Mouse (Mus musculus) right cerebral cortex, postnatal 36 days (tissue): Measurements from ENCODE around the gene Gabrr3.
A peak's percentile ranks its signal among the peaks of the same experiment; 100 is the strongest.

ENCODE experiments used
- DNase-seq, 2 experiments: peaks; one replicate each; pipeline ENCODE4 v3.0.0; 2022; ENCODE audit warnings: low spot score in 2 of 2, mixed read lengths in 1 of 2

Gene Gabrr3

GRCm38 (mm10) chr16:59469846-59470245 lies 62.7 kb downstream of the Gabrr3 start:
- no peak for DNase-seq

GRCm38 (mm10) chr16:59471637-59472278 lies 64.6 kb downstream of the Gabrr3 start, which contains the start of gene Riox2:
Gene Riox2 (plus strand): TSS chr16:59471775.
- peak; percentile 43 to 69 for DNase-seq

- DNase-seq: no peak
Observed at GRCm38 (mm10) chr16:59472546-59472945, 65.4 kb downstream of the Gabrr3 start.

GRCm38 (mm10) chr16:59474788-59475187 lies 67.7 kb downstream of the Gabrr3 start:
- peak; percentile 33 to 40 for DNase-seq

GRCm38 (mm10) chr16:59477955-59478354 lies 70.8 kb downstream of the Gabrr3 start:
- DNase-seq: no peak

- no peak for DNase-seq
Observed at GRCm38 (mm10) chr16:59487239-59487638, 80.1 kb downstream of the Gabrr3 start.

- DNase-seq: no peak
Observed at GRCm38 (mm10) chr16:59487975-59488548, 80.9 kb downstream of the Gabrr3 start.

GRCm38 (mm10) chr16:59493199-59493598 lies 86.1 kb downstream of the Gabrr3 start:
- DNase-seq: no peak

- DNase-seq: no peak
Observed at GRCm38 (mm10) chr16:59497947-59498346, 90.8 kb downstream of the Gabrr3 start.

GRCm38 (mm10) chr16:59499180-59499579 lies 92.0 kb downstream of the Gabrr3 start:
- DNase-seq: no peak

- DNase-seq: no peak
Observed at GRCm38 (mm10) chr16:59509830-59510229, 102.7 kb downstream of the Gabrr3 start.
